Mouse (Mus musculus): ENCODE measurements at regions not wholly inside any gene's neighbourhood (a gene's known extent, or its start where the extent isn't known, plus 50 kb on each side); places are given as distances from the start of the nearest gene placed in this dataset.

DNA sequence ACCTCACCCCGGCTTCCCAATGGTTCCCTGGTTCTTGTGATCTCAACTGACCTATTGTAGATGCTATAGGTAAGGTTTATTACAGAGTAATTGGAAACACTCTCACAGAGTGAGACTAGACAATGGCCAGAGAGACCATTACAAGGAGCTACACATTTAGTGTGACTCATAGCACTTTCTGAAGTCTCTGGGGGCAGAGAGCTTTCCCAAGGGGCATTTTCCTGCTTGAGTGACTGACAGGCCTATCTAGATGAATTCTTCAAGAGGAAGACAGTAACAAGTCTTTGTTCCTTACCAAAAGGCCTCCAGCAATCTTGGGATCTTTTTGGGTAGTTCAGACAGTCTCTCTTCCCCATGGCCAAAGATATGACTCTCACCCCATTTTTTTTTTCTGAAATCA lies 316.4 kb upstream of the Klf3 start:
- TF ChIP-seq CHD2 (IDR thresholded peaks at IDR 0.05; ENCODE audit: low read length) (no peak), POLR2A (IDR thresholded peaks at IDR 0.05; ENCODE audit: control insufficient read depth in 1 of 2, insufficient read depth in 1 of 2, low read depth in 1 of 2, low read length in 2 of 2, poor library complexity in 1 of 2) (no peak), RAD21 (IDR thresholded peaks at IDR 0.05; ENCODE audit: low read depth, low read length) (no peak), USF2 (IDR thresholded peaks at IDR 0.05; ENCODE audit: borderline replicate concordance in 1 of 2, insufficient read depth in 1 of 2, low read depth in 1 of 2, low read length in 2 of 2) (no peak)

Data from MEL (cell line).